Mouse (Mus musculus) erythroblast, embryonic 14.5 days (primary cell): ENCODE data around the gene Hapln4.

Experiments
- GATA1 ChIP-seq: IDR thresholded peaks from 2 replicates; pipeline ENCODE4 v1.6.1; 2012; ENCODE audit warnings: low read length, inconsistent platforms, mixed read lengths
- TAL1 ChIP-seq: IDR thresholded peaks from 3 replicates; pipeline ENCODE4 v1.6.1; 2012; ENCODE audit warnings: low read length, inconsistent platforms, mixed read lengths

DNA sequence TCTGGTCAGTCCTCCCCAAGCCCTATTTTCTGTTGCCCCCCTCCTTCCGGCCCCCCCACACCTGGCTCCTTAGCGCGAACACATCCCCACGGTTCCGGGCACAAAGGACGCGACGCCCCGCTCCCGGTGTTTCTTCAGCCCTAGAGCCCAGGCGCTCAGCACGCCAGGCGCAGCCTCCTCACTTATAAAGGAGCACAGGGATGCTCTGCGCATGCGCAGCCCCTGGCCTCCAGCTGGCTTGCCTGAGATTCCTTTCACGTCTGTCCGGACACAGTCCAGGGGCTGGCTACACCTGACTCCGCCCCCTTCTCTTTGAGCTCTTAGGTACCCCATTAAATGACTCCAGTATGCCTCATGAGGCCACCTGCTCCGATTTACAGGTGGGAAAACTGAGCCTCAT, 37.4 kb downstream of the Hapln4 start, which contains the start of gene Ncan:
- no peak for TF ChIP-seq TAL1
- no peak for TF ChIP-seq GATA1
